Mouse (Mus musculus): ENCODE results near the gene Rgs12. TPM values are rescaled to one million over a fixed set of nuclear protein-coding genes. Genes with fewer than 3 reads are reported as not detected.
A peak's percentile ranks its signal among the peaks of the same experiment; 100 is the strongest.

Gene Rgs12
- polyA plus RNA-seq, 1 experiment, result 30.5 TPM

GRCm38 (mm10) chr5:34984933-34985332, 35.7 kb downstream of the Rgs12 start:
- no peaks in the 10 kb centered on the region for H3K27me3 ChIP-seq (ENCODE audit: control insufficient read depth, insufficient read depth, insufficient read length)
- TF ChIP-seq MYOG (IDR thresholded peaks at IDR 0.05; ENCODE audit: control insufficient read depth in 1 of 3, insufficient read depth in 1 of 3, insufficient read length in 2 of 3, low read depth in 2 of 3), result no peak
- no peak for TF ChIP-seq TCF3 (IDR thresholded peaks at IDR 0.05; ENCODE audit: insufficient read length, low read depth)
- no peak for TF ChIP-seq CEBPB (IDR thresholded peaks at IDR 0.05; ENCODE audit: insufficient read depth, poor library complexity, severe bottlenecking)
- no peak for TF ChIP-seq MAX (IDR thresholded peaks at IDR 0.05; ENCODE audit: low read depth)
- TF ChIP-seq USF1 (IDR thresholded peaks at IDR 0.05; ENCODE audit: low read depth), result no peak
- TF ChIP-seq SRF (IDR thresholded peaks at IDR 0.05; ENCODE audit: control insufficient read depth, insufficient read length, low read depth), result no peak
- no peak for TF ChIP-seq MYOD1 (IDR thresholded peaks at IDR 0.05; ENCODE audit: control insufficient read depth in 1 of 3, insufficient read length in 2 of 3, low read depth in 2 of 3)
- no peak for TF ChIP-seq POLR2AphosphoS2 (IDR thresholded peaks at IDR 0.05; ENCODE audit: insufficient read length, low read depth)
- no peak for TF ChIP-seq POLR2A (IDR thresholded peaks at IDR 0.05; ENCODE audit: insufficient read length, low read depth)
- no peak for TF ChIP-seq E2F4 (IDR thresholded peaks at IDR 0.05; ENCODE audit: insufficient read depth)
- TF ChIP-seq TCF12 (IDR thresholded peaks at IDR 0.05; ENCODE audit: insufficient read depth, poor library complexity, severe bottlenecking), result no peak
- TF ChIP-seq REST (IDR thresholded peaks at IDR 0.05; ENCODE audit: insufficient read depth, insufficient read length), result no peak
- no peak overlapping the region for H3ac ChIP-seq (ENCODE audit: control insufficient read depth, insufficient read length)
- no peaks in the 10 kb centered on the region for H3K36me3 ChIP-seq (ENCODE audit: control insufficient read depth, insufficient read depth)
- peaks cover 2% of the 10 kb centered on the region for H3K79me2 ChIP-seq (ENCODE audit: control insufficient read depth, insufficient read depth)
- no peak overlapping the region for H3K4me3 ChIP-seq
- H3K4me2 ChIP-seq (ENCODE audit: low read depth), result no peak overlapping the region

- TF ChIP-seq MYOD1 (IDR thresholded peaks at IDR 0.05; ENCODE audit: control insufficient read depth in 1 of 3, insufficient read length in 2 of 3, low read depth in 2 of 3), result no peak
- no peak for TF ChIP-seq TCF3 (IDR thresholded peaks at IDR 0.05; ENCODE audit: insufficient read length, low read depth)
- no peak for TF ChIP-seq POLR2A (IDR thresholded peaks at IDR 0.05; ENCODE audit: insufficient read length, low read depth)
- no peak for TF ChIP-seq MYOG (IDR thresholded peaks at IDR 0.05; ENCODE audit: control insufficient read depth in 1 of 3, insufficient read depth in 1 of 3, insufficient read length in 2 of 3, low read depth in 2 of 3)
- TF ChIP-seq USF1 (IDR thresholded peaks at IDR 0.05; ENCODE audit: low read depth), result no peak
- TF ChIP-seq REST (IDR thresholded peaks at IDR 0.05; ENCODE audit: insufficient read depth, insufficient read length), result no peak
- Histone ChIP-seq H3K36me3 (ENCODE audit: control insufficient read depth, insufficient read depth) (no peaks in the 10 kb centered on the region), H3K79me2 (ENCODE audit: control insufficient read depth, insufficient read depth) (peaks cover 12% of the 10 kb centered on the region), H3K27me3 (ENCODE audit: control insufficient read depth, insufficient read depth, insufficient read length) (no peaks in the 10 kb centered on the region), H3K4me2 (ENCODE audit: low read depth) (no peak overlapping the region), H3ac (ENCODE audit: control insufficient read depth, insufficient read length) (no peak overlapping the region), H3K4me3 (no peak overlapping the region)
These were observed 36.6 kb downstream of the Rgs12 start for GRCm38 (mm10) chr5:34985867-34986266.

- no peak overlapping the region for H3ac ChIP-seq (ENCODE audit: control insufficient read depth, insufficient read length)
- H3K4me2 ChIP-seq (ENCODE audit: low read depth), result no peak overlapping the region
- no peaks in the 10 kb centered on the region for H3K27me3 ChIP-seq (ENCODE audit: control insufficient read depth, insufficient read depth, insufficient read length)
- H3K79me2 ChIP-seq (ENCODE audit: control insufficient read depth, insufficient read depth), result peaks cover 27% of the 10 kb centered on the region
- no peaks in the 10 kb centered on the region for H3K36me3 ChIP-seq (ENCODE audit: control insufficient read depth, insufficient read depth)
- no peak overlapping the region for H3K4me3 ChIP-seq
- no peak for TF ChIP-seq TCF12 (IDR thresholded peaks at IDR 0.05; ENCODE audit: insufficient read depth, poor library complexity, severe bottlenecking)
- TF ChIP-seq TCF3 (IDR thresholded peaks at IDR 0.05; ENCODE audit: insufficient read length, low read depth), result no peak
- TF ChIP-seq USF1 (IDR thresholded peaks at IDR 0.05; ENCODE audit: low read depth), result no peak
- TF ChIP-seq REST (IDR thresholded peaks at IDR 0.05; ENCODE audit: insufficient read depth, insufficient read length), result no peak
- TF ChIP-seq CEBPB (IDR thresholded peaks at IDR 0.05; ENCODE audit: insufficient read depth, poor library complexity, severe bottlenecking), result no peak
- no peak for TF ChIP-seq POLR2AphosphoS2 (IDR thresholded peaks at IDR 0.05; ENCODE audit: insufficient read length, low read depth)
- TF ChIP-seq MYOG (IDR thresholded peaks at IDR 0.05; ENCODE audit: control insufficient read depth in 1 of 3, insufficient read depth in 1 of 3, insufficient read length in 2 of 3, low read depth in 2 of 3), result no peak
- no peak for TF ChIP-seq MAX (IDR thresholded peaks at IDR 0.05; ENCODE audit: low read depth)
- no peak for TF ChIP-seq MYOD1 (IDR thresholded peaks at IDR 0.05; ENCODE audit: control insufficient read depth in 1 of 3, insufficient read length in 2 of 3, low read depth in 2 of 3)
- TF ChIP-seq E2F4 (IDR thresholded peaks at IDR 0.05; ENCODE audit: insufficient read depth), result no peak
- no peak for TF ChIP-seq SRF (IDR thresholded peaks at IDR 0.05; ENCODE audit: control insufficient read depth, insufficient read length, low read depth)
- TF ChIP-seq POLR2A (IDR thresholded peaks at IDR 0.05; ENCODE audit: insufficient read length, low read depth), result no peak
These were observed 38.2 kb downstream of the Rgs12 start for GRCm38 (mm10) chr5:34987396-34987795.

GRCm38 (mm10) chr5:34988690-34989089, 39.4 kb downstream of the Rgs12 start:
- Histone ChIP-seq H3K27me3 (ENCODE audit: control insufficient read depth, insufficient read depth, insufficient read length) (no peaks in the 10 kb centered on the region), H3K36me3 (ENCODE audit: control insufficient read depth, insufficient read depth) (no peaks in the 10 kb centered on the region), H3ac (ENCODE audit: control insufficient read depth, insufficient read length) (no peak overlapping the region), H3K4me2 (ENCODE audit: low read depth) (peak overlapping the region; percentile 83), H3K4me3 (no peak overlapping the region), H3K79me2 (ENCODE audit: control insufficient read depth, insufficient read depth) (peaks cover 34% of the 10 kb centered on the region)
- TF ChIP-seq TCF12 (IDR thresholded peaks at IDR 0.05; ENCODE audit: insufficient read depth, poor library complexity, severe bottlenecking) (peak; percentile 29), MYOG (IDR thresholded peaks at IDR 0.05; ENCODE audit: control insufficient read depth in 1 of 3, insufficient read depth in 1 of 3, insufficient read length in 2 of 3, low read depth in 2 of 3) (peak in 2 of 3 experiments; percentile 35 to 79), MYOD1 (IDR thresholded peaks at IDR 0.05; ENCODE audit: control insufficient read depth in 1 of 3, insufficient read length in 2 of 3, low read depth in 2 of 3) (peak; percentile 63 to 95 (median 92)), POLR2A (IDR thresholded peaks at IDR 0.05; ENCODE audit: insufficient read length, low read depth) (no peak)

- H3K79me2 ChIP-seq (ENCODE audit: control insufficient read depth, insufficient read depth), result peaks cover 34% of the 10 kb centered on the region
- peak overlapping the region; percentile 83 for H3K4me2 ChIP-seq (ENCODE audit: low read depth)
- TF ChIP-seq TCF12 (IDR thresholded peaks at IDR 0.05; ENCODE audit: insufficient read depth, poor library complexity, severe bottlenecking) (peak; percentile 20), MYOD1 (IDR thresholded peaks at IDR 0.05; ENCODE audit: control insufficient read depth in 1 of 3, insufficient read length in 2 of 3, low read depth in 2 of 3) (peak; percentile 39 to 81 (median 80)), E2F4 (IDR thresholded peaks at IDR 0.05; ENCODE audit: insufficient read depth) (no peak), TCF3 (IDR thresholded peaks at IDR 0.05; ENCODE audit: insufficient read length, low read depth) (no peak), USF1 (IDR thresholded peaks at IDR 0.05; ENCODE audit: low read depth) (no peak), CEBPB (IDR thresholded peaks at IDR 0.05; ENCODE audit: insufficient read depth, poor library complexity, severe bottlenecking) (no peak), POLR2AphosphoS2 (IDR thresholded peaks at IDR 0.05; ENCODE audit: insufficient read length, low read depth) (no peak), POLR2A (IDR thresholded peaks at IDR 0.05; ENCODE audit: insufficient read length, low read depth) (no peak), MYOG (IDR thresholded peaks at IDR 0.05; ENCODE audit: control insufficient read depth in 1 of 3, insufficient read depth in 1 of 3, insufficient read length in 2 of 3, low read depth in 2 of 3) (peak in 2 of 3 experiments; percentile 6 to 85), SRF (IDR thresholded peaks at IDR 0.05; ENCODE audit: control insufficient read depth, insufficient read length, low read depth) (no peak), MAX (IDR thresholded peaks at IDR 0.05; ENCODE audit: low read depth) (peak; percentile 81), REST (IDR thresholded peaks at IDR 0.05; ENCODE audit: insufficient read depth, insufficient read length) (no peak)
- H3K4me3 ChIP-seq, result peak overlapping the region; percentile 10
- H3ac ChIP-seq (ENCODE audit: control insufficient read depth, insufficient read length), result no peak overlapping the region
- no peaks in the 10 kb centered on the region for H3K27me3 ChIP-seq (ENCODE audit: control insufficient read depth, insufficient read depth, insufficient read length)
- H3K36me3 ChIP-seq (ENCODE audit: control insufficient read depth, insufficient read depth), result no peaks in the 10 kb centered on the region
These were observed 40.1 kb downstream of the Rgs12 start for GRCm38 (mm10) chr5:34989321-34989772.

All from myocyte (in vitro differentiated cells).